Mouse (Mus musculus) heart, embryonic 11.5 days (tissue): ENCODE results near the gene Ablim1. TPM values are rescaled to one million over a fixed set of nuclear protein-coding genes. Genes with fewer than 3 reads are reported as not detected.

Experiments
- ATAC-seq: fragments of 200-750 bp; cut with Nextera tagmentation; replicated peaks from 2 replicates; pipeline ENCODE4 v1.8.0; 2017; ENCODE audit warnings: moderate library complexity; ENCODE audit not compliant: insufficient number of reproducible peaks, low FRiP score, low TSS enrichment
- H3K27ac ChIP-seq: fragments of 300-500 bp; sonication (generic); 2 replicates; pipeline ENCODE4 v1.5.1; 2014; ENCODE audit warnings: mild to moderate bottlenecking, low read depth, low read length
- H3K27me3 ChIP-seq: fragments of 300-500 bp; sonication (generic); 2 replicates; pipeline ENCODE4 v1.6.1; 2014; ENCODE audit warnings: mild to moderate bottlenecking, low read length, mixed read lengths; ENCODE audit not compliant: control insufficient read depth, insufficient read depth
- H3K36me3 ChIP-seq: fragments of 300-500 bp; sonication (generic); 2 replicates; pipeline ENCODE4 v1.6.1; 2014; ENCODE audit warnings: mild to moderate bottlenecking, low read length, moderate library complexity, mixed read lengths; ENCODE audit not compliant: control insufficient read depth, insufficient read depth
- H3K4me1 ChIP-seq: fragments of 300-500 bp; sonication (generic); 2 replicates; pipeline ENCODE4 v1.6.1; 2014; ENCODE audit warnings: low read length; ENCODE audit not compliant: control insufficient read depth, insufficient read depth
- H3K4me2 ChIP-seq: fragments of 300-500 bp; sonication (generic); 2 replicates; pipeline ENCODE4 v1.6.1; 2014; ENCODE audit warnings: mild to moderate bottlenecking, moderate library complexity
- H3K4me3 ChIP-seq: fragments of 300-500 bp; sonication (generic); 2 replicates; pipeline ENCODE4 v1.5.1; 2014; ENCODE audit warnings: low read depth, low read length
- H3K9ac ChIP-seq: fragments of 300-500 bp; sonication (generic); 2 replicates; pipeline ENCODE4 v1.6.1; 2014; ENCODE audit warnings: mild to moderate bottlenecking, low read depth, low read length, moderate library complexity
- H3K9me3 ChIP-seq: fragments of 300-500 bp; sonication (generic); replicated peaks from 2 replicates; pipeline ENCODE4 v1.6.1; 2016; ENCODE audit warnings: low read length; ENCODE audit not compliant: control insufficient read depth
- WGBS: fragments of 180-500 bp; shearing (Covaris S2); extraction: QIAGEN DNeasy Blood & Tissue Kit; methylation state at CpG from one replicate; pipeline ENCODE4 v1.1.7; 2014; ENCODE audit not compliant: insufficient replicate concordance; 5-methylcytosine and 5-hydroxymethylcytosine counted together
- polyA plus RNA-seq: library from polyadenylated mRNA; unstranded; fragments of >200 nt; fragmentation: Nextera tagmentation; extraction: Ambion mirVana; gene quantifications from 2 replicates; pipeline ENCODE4 v1.2.1, GENCODE M21; 2014

Gene Ablim1
- polyA plus RNA-seq, 1 experiment from 2014 or later, result 45.8 TPM

DNA sequence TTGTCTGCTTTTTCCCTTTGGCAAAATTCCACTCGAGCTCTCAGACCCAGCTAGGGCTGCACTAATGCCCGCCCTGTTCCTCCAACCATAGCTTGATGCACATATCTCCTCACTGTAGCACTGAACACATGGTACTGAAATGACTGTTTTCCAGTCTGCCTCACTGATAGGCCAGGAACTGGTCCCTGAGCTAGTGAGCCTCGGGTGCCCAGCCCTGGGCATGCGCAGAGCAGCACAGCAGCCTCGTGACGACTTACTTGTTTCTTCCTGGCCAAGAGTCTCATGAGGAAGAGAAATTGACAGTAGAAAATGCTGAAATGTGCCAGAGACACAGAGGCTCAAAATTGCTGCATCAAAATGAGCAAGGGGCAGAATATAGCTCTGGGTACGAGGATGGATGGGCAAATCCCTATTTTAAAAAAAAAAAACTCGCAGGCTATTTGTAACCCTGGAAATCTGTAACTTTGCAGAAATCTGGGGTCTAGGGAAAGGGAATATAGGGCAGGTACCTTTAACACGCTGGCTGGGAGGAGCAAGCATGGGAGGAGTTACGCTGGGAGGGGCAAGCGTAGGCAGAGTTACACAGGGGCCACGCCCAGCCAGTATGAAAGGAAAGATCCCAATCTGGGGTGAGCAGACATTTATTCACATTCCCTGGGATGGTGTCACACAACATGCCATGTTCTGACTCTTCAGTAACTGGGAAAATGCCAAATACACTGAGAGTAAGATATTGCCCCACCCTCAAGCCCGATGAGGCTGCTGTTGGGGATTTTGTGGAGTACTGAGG lies 41.7 kb downstream of the Ablim1 start:
- H3K4me1 ChIP-seq, result peaks cover 47% of the 10 kb centered on the region
- H3K4me2 ChIP-seq, result no peak overlapping the region
- no peak overlapping the region for H3K4me3 ChIP-seq
- no peaks in the 10 kb centered on the region for H3K9me3 ChIP-seq
- H3K36me3 ChIP-seq, result no peaks in the 10 kb centered on the region
- no peak overlapping the region; the same call in 1 of the 2 replicates for H3K9ac ChIP-seq
- ATAC-seq, result no peak
- no peaks in the 10 kb centered on the region for H3K27me3 ChIP-seq
- WGBS, result 39% methylated on average over 13 of the region's 13 CpGs
- peak overlapping the region; percentile 22 for H3K27ac ChIP-seq

DNA sequence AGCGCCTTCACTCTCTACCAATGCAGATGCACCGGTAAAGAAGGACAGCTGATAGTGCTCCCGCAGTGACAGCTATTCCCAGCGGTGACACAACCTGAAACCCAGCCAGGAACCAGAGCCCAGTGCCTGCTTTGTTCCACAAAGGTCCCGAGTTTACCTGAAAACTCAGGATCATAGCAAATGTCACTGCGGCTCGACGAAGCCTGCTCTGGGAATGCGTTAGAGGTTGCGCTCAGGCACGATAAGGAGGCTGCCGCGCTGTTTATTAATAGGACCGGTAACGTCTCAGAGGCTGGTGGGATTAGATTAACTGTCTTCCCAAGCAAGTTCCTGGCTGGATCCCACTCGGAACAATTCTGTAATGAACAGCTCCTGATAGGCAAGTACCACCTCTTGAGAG lies 43.0 kb downstream of the Ablim1 start:
- H3K36me3 ChIP-seq, result no peaks in the 10 kb centered on the region
- no peaks in the 10 kb centered on the region for H3K9me3 ChIP-seq
- H3K27me3 ChIP-seq, result no peaks in the 10 kb centered on the region
- 28% methylated on average over 16 of the region's 16 CpGs for WGBS
- no peak overlapping the region for H3K9ac ChIP-seq
- peak overlapping the region; percentile 40 for H3K4me2 ChIP-seq
- H3K4me1 ChIP-seq, result peaks cover 50% of the 10 kb centered on the region
- H3K4me3 ChIP-seq, result no peak overlapping the region
- H3K27ac ChIP-seq, result peak overlapping the region; percentile 22
- ATAC-seq, result no peak

GRCm38 (mm10) chr19:57270711-57271110 lies 44.0 kb downstream of the Ablim1 start:
- Histone ChIP-seq H3K9me3 (no peaks in the 10 kb centered on the region), H3K27me3 (no peaks in the 10 kb centered on the region), H3K4me3 (no peak overlapping the region), H3K36me3 (no peaks in the 10 kb centered on the region), H3K4me1 (peaks cover 50% of the 10 kb centered on the region), H3K27ac (no peak overlapping the region), H3K9ac (no peak overlapping the region), H3K4me2 (no peak overlapping the region)
- no peak for ATAC-seq
- 72% methylated on average over 6 of the region's 6 CpGs for WGBS

DNA sequence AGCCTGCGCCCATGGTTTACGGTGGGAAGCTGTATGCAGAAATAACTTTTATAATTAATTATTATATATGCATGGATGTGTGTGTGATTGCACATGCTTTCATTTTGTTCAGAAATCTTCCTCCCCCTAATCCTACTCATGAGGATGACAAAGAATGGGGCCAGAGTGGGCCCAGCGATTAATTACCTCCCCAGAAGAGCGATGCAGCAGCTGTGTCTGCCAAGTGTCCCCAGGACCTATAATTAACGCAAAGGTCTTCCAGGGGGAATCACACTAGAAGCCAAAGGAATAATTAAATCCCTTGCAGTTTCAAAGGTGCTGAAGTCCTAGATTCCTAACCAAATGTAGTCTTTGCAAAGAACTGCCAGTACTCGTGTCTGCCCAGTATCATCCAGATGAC lies 44.9 kb downstream of the Ablim1 start:
- H3K4me1 ChIP-seq, result peaks cover 48% of the 10 kb centered on the region
- H3K27me3 ChIP-seq, result no peaks in the 10 kb centered on the region
- H3K9me3 ChIP-seq, result no peaks in the 10 kb centered on the region
- no peak overlapping the region for H3K4me3 ChIP-seq
- H3K9ac ChIP-seq, result no peak overlapping the region
- 55% methylated on average over 6 of the region's 6 CpGs for WGBS
- no peak for ATAC-seq
- H3K36me3 ChIP-seq, result no peaks in the 10 kb centered on the region
- 0 out of 2 replicates have a peak overlapping the region, but pooled peaks have one; percentile 50 for H3K27ac ChIP-seq
- peak overlapping the region; percentile 32 for H3K4me2 ChIP-seq

DNA sequence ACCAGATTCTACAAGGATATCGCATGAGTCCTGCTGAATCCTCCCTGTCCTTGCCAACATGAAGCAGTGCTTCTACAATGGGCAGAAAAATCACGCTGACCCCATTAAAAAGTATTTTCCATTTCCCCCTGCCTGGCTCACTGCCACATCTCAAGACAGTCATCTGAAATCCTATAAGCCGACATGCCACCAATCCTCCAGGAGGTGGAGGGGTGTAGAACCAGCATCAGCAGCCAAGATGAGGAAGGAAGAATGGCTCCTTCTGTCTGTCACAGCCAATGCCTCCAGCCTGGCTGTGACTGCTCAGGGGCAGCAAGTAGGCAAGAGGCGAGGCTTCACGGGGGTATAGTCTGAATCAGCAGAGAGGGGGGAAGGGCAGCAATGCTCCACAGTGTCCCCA lies 47.2 kb downstream of the Ablim1 start:
- H3K9ac ChIP-seq, result no peak overlapping the region
- H3K4me1 ChIP-seq, result peaks cover 41% of the 10 kb centered on the region
- H3K4me2 ChIP-seq, result no peak overlapping the region
- ATAC-seq, result no peak
- H3K27me3 ChIP-seq, result no peaks in the 10 kb centered on the region
- no peak overlapping the region for H3K4me3 ChIP-seq
- 62% methylated on average over 5 of the region's 5 CpGs for WGBS
- no peaks in the 10 kb centered on the region for H3K9me3 ChIP-seq
- no peaks in the 10 kb centered on the region for H3K36me3 ChIP-seq
- H3K27ac ChIP-seq, result no peak overlapping the region

- WGBS, result 83% methylated on average over 10 of the region's 10 CpGs
- H3K9ac ChIP-seq, result no peak overlapping the region
- H3K27ac ChIP-seq, result no peak overlapping the region
Measured at GRCm38 (mm10) chr19:57266374-57267085, 48.2 kb downstream of the Ablim1 start.

GRCm38 (mm10) chr19:57264296-57264947 lies 50.3 kb downstream of the Ablim1 start:
- peaks cover 11% of the 10 kb centered on the region for H3K4me1 ChIP-seq
- H3K4me3 ChIP-seq, result no peak overlapping the region
- H3K4me2 ChIP-seq, result no peak overlapping the region; the same call in 1 of the 2 replicates
- H3K27me3 ChIP-seq, result no peaks in the 10 kb centered on the region
- H3K27ac ChIP-seq, result no peak overlapping the region
- ATAC-seq, result no peak
- WGBS, result 39% methylated on average over 15 of the region's 15 CpGs
- no peaks in the 10 kb centered on the region for H3K36me3 ChIP-seq
- H3K9me3 ChIP-seq, result no peaks in the 10 kb centered on the region
- no peak overlapping the region for H3K9ac ChIP-seq

More at GRCm38 (mm10) chr19:57266374-57267085, 48.2 kb downstream of the Ablim1 start:
- Histone ChIP-seq H3K4me3 (no peak overlapping the region), H3K4me1 (peaks cover 31% of the 10 kb centered on the region), H3K9me3 (no peaks in the 10 kb centered on the region), H3K27me3 (no peaks in the 10 kb centered on the region), H3K36me3 (no peaks in the 10 kb centered on the region), H3K4me2 (no peak overlapping the region)
- ATAC-seq, result no peak

GRCm38 (mm10) chr19:57257801-57258200 lies 56.9 kb downstream of the Ablim1 start:
- Histone ChIP-seq H3K9ac (no peak overlapping the region), H3K27me3 (no peaks in the 10 kb centered on the region), H3K9me3 (no peaks in the 10 kb centered on the region), H3K36me3 (no peaks in the 10 kb centered on the region), H3K4me3 (no peak overlapping the region), H3K27ac (no peak overlapping the region), H3K4me2 (no peak overlapping the region), H3K4me1 (peaks cover 14% of the 10 kb centered on the region; the same call in 1 of the 2 replicates)
- WGBS, result 79% methylated on average over 12 of the region's 12 CpGs
- ATAC-seq, result no peak
